In genomic region chr10:37137531-37138310, GRCm38 (mm10) we compare ENCODE assay signal across 8 mouse cellular contexts. TPM values are rescaled to one million over a fixed set of nuclear protein-coding genes. Genes with fewer than 3 reads are reported as not detected.
DNase-seq lines count a peak whose midpoint lies in the region; ATAC-seq and TF ChIP-seq lines count a peak whose summit lies in the region.

No protein-coding gene starts in this region.

- peak overlapping the region; percentile 100 for H3K9ac ChIP-seq in embryonic facial prominence, embryonic 14.5 days (ENCODE audit: low read depth, low read length)
- H3K9ac ChIP-seq in heart, embryonic 13.5 days = peak overlapping the region; percentile 99
- peak overlapping the region; percentile 89 for H3K9ac ChIP-seq in liver, embryonic 11.5 days (ENCODE audit: low read depth, low read length)
- H3K9ac ChIP-seq in neural tube, embryonic 11.5 days (ENCODE audit: low read length) = peak overlapping the region; percentile 100
- H3K9ac ChIP-seq in stomach, postnatal 0 days (ENCODE audit: low read length) = peak overlapping the region; percentile 98

- no peaks in the 10 kb centered on the region for H3K27me3 ChIP-seq in embryonic facial prominence, embryonic 14.5 days (replicated peaks; ENCODE audit: control insufficient read depth, insufficient read depth, low read length)
- H3K27me3 ChIP-seq in heart, embryonic 13.5 days (replicated peaks) = no peaks in the 10 kb centered on the region
- H3K27me3 ChIP-seq in liver, embryonic 11.5 days (replicated peaks; ENCODE audit: control insufficient read depth, insufficient read depth, low read length) = peaks cover 3% of the 10 kb centered on the region; the same call in 1 of the 2 replicates
- no peaks in the 10 kb centered on the region for H3K27me3 ChIP-seq in neural tube, embryonic 11.5 days (ENCODE audit: control insufficient read depth, insufficient read depth, low read length)
- no peaks in the 10 kb centered on the region for H3K27me3 ChIP-seq in stomach, postnatal 0 days (ENCODE audit: control insufficient read depth, insufficient read depth, low read length)

- no peaks in the 10 kb centered on the region for H3K9me3 ChIP-seq in embryonic facial prominence, embryonic 14.5 days (ENCODE audit: control insufficient read depth, low read length)
- H3K9me3 ChIP-seq in heart, embryonic 13.5 days = no peaks in the 10 kb centered on the region
- no peaks in the 10 kb centered on the region for H3K9me3 ChIP-seq in liver, embryonic 11.5 days (ENCODE audit: control insufficient read depth, low read length)
- no peaks in the 10 kb centered on the region for H3K9me3 ChIP-seq in neural tube, embryonic 11.5 days (ENCODE audit: control insufficient read depth, low read length)
- H3K9me3 ChIP-seq in stomach, postnatal 0 days (ENCODE audit: control insufficient read depth, low read length) = no peaks in the 10 kb centered on the region

- no peak for TF ChIP-seq EP300 in stomach, postnatal 0 days (optimal IDR thresholded peaks at IDR 0.05)

- peak overlapping the region; percentile 69 for H3K4me2 ChIP-seq in embryonic facial prominence, embryonic 14.5 days (ENCODE audit: low read depth, low read length)
- peak overlapping the region; percentile 94 for H3K4me2 ChIP-seq in heart, embryonic 13.5 days
- H3K4me2 ChIP-seq in liver, embryonic 11.5 days = peak overlapping the region; percentile 90
- peak overlapping the region; percentile 67 for H3K4me2 ChIP-seq in neural tube, embryonic 11.5 days (ENCODE audit: low read depth)
- H3K4me2 ChIP-seq in stomach, postnatal 0 days (replicated peaks; ENCODE audit: low read depth) = peak overlapping the region; percentile 80

- ATAC-seq in embryonic facial prominence, embryonic 14.5 days (ENCODE audit: low read depth) = no peak
- no peak for ATAC-seq in heart, embryonic 13.5 days (ENCODE audit: extremely low read depth, insufficient number of reproducible peaks, low FRiP score, low TSS enrichment)
- ATAC-seq in liver, embryonic 11.5 days (replicated peaks; ENCODE audit: low FRiP score) = no peak
- no peak for ATAC-seq in neural tube, embryonic 11.5 days (ENCODE audit: insufficient read depth, low FRiP score, low TSS enrichment)
- ATAC-seq in stomach, postnatal 0 days (ENCODE audit: low FRiP score, low TSS enrichment) = peak; percentile 25

- peak; percentile 78 for DNase-seq in 3T3-L1 (ENCODE audit: low read depth, low spot score)
- peak; percentile 86 for DNase-seq in embryonic facial prominence, embryonic 14.5 days (ENCODE audit: low spot score)
- DNase-seq in kidney, postnatal 14 days = peak; percentile 67
- peak; percentile 59 for DNase-seq in liver, embryonic 11.5 days (ENCODE audit: low spot score)
- DNase-seq in neural tube, embryonic 11.5 days (ENCODE audit: low spot score) = peak; percentile 73
- peak; percentile 71 for DNase-seq in stomach, postnatal 0 days (ENCODE audit: low spot score)

- WGBS in bone marrow, adult 2 months = 1% methylated on average over 24 of the region's 24 CpGs
- WGBS in embryonic facial prominence, embryonic 14.5 days = under 1% methylated on average over 24 of the region's 24 CpGs
- under 1% methylated on average over 24 of the region's 24 CpGs for WGBS in heart, embryonic 13.5 days
- WGBS in liver, embryonic 11.5 days = under 1% methylated on average over 24 of the region's 24 CpGs
- 0% methylated on average over 24 of the region's 24 CpGs for WGBS in neural tube, embryonic 11.5 days
- WGBS in stomach, postnatal 0 days = 0% methylated on average over 24 of the region's 24 CpGs

- TF ChIP-seq CTCF in bone marrow, adult 2 months (IDR thresholded peaks at IDR 0.05; ENCODE audit: control insufficient read depth, insufficient read depth, low read length) = no peak
- TF ChIP-seq CTCF in stomach, postnatal 0 days (IDR thresholded peaks at IDR 0.05; ENCODE audit: low read depth) = no peak

- no peaks in the 10 kb centered on the region; the same call in 1 of the 2 replicates for H3K4me1 ChIP-seq in bone marrow, adult 2 months (ENCODE audit: control insufficient read depth, insufficient read depth, low read length)
- peaks cover 11% of the 10 kb centered on the region; the same call in 1 of the 2 replicates for H3K4me1 ChIP-seq in embryonic facial prominence, embryonic 14.5 days (ENCODE audit: control insufficient read depth, insufficient read depth, low read length)
- H3K4me1 ChIP-seq in heart, embryonic 13.5 days = peaks cover 13% of the 10 kb centered on the region
- H3K4me1 ChIP-seq in liver, embryonic 11.5 days (replicated peaks; ENCODE audit: control insufficient read depth, insufficient read depth, low read length) = peaks cover 3% of the 10 kb centered on the region
- peaks cover 13% of the 10 kb centered on the region; the same call in 1 of the 2 replicates for H3K4me1 ChIP-seq in neural tube, embryonic 11.5 days (ENCODE audit: control insufficient read depth, insufficient read depth, low read length)
- H3K4me1 ChIP-seq in stomach, postnatal 0 days (replicated peaks; ENCODE audit: control insufficient read depth, insufficient read depth) = no peaks in the 10 kb centered on the region

- H3K4me3 ChIP-seq in bone marrow, adult 2 months (replicated peaks; ENCODE audit: control insufficient read depth, low read depth, low read length) = peak overlapping the region; percentile 88
- H3K4me3 ChIP-seq in embryonic facial prominence, embryonic 14.5 days (ENCODE audit: low read depth, low read length) = peak overlapping the region; percentile 85
- peak overlapping the region; percentile 94 for H3K4me3 ChIP-seq in heart, embryonic 13.5 days
- peak overlapping the region; percentile 80 for H3K4me3 ChIP-seq in liver, embryonic 11.5 days (ENCODE audit: low read depth, low read length)
- H3K4me3 ChIP-seq in neural tube, embryonic 11.5 days (ENCODE audit: low read depth, low read length) = peak overlapping the region; percentile 99
- H3K4me3 ChIP-seq in stomach, postnatal 0 days (ENCODE audit: low read depth, low read length) = peak overlapping the region; percentile 96

- peak overlapping the region; percentile 75 for H3K27ac ChIP-seq in bone marrow, adult 2 months (ENCODE audit: control insufficient read depth, insufficient read depth, low read depth, low read length, poor library complexity)
- peak overlapping the region; percentile 100 for H3K27ac ChIP-seq in embryonic facial prominence, embryonic 14.5 days (replicated peaks; ENCODE audit: low read depth, low read length)
- peak overlapping the region; percentile 98 for H3K27ac ChIP-seq in heart, embryonic 13.5 days (replicated peaks)
- peak overlapping the region; percentile 92 for H3K27ac ChIP-seq in liver, embryonic 11.5 days (ENCODE audit: low read depth, low read length)
- H3K27ac ChIP-seq in neural tube, embryonic 11.5 days (ENCODE audit: low read depth, low read length) = peak overlapping the region; percentile 100
- peak overlapping the region; percentile 99 for H3K27ac ChIP-seq in stomach, postnatal 0 days (replicated peaks)

- peaks cover 39% of the 10 kb centered on the region for H3K36me3 ChIP-seq in embryonic facial prominence, embryonic 14.5 days (ENCODE audit: control insufficient read depth, insufficient read depth, low read length)
- H3K36me3 ChIP-seq in heart, embryonic 13.5 days = peaks cover 33% of the 10 kb centered on the region
- peaks cover 4% of the 10 kb centered on the region; the same call in 1 of the 2 replicates for H3K36me3 ChIP-seq in liver, embryonic 11.5 days (ENCODE audit: control insufficient read depth, insufficient read depth, low read length)
- H3K36me3 ChIP-seq in neural tube, embryonic 11.5 days (ENCODE audit: control insufficient read depth, insufficient read depth, low read length) = peaks cover 4% of the 10 kb centered on the region
- no peaks in the 10 kb centered on the region for H3K36me3 ChIP-seq in stomach, postnatal 0 days (ENCODE audit: control insufficient read depth, insufficient read depth, low read length)

- 0 out of 2 replicates have a peak, but pooled peaks have one; percentile 8 for TF ChIP-seq POLR2A in bone marrow, adult 2 months (IDR thresholded peaks at IDR 0.05; ENCODE audit: borderline replicate concordance, control insufficient read depth, low read depth, low read length)

RNA-seq across cellular contexts. Expression of gene Marcks, which starts 1.0 kb away (rescaled TPM):
- 19.7 and 44.2 TPM in 2 replicates for polyA plus RNA-seq in bone marrow, adult 2 months (2011; ENCODE audit: insufficient read depth, insufficient read length, low replicate concordance, missing spikeins)
- 234 and 262 TPM in 2 replicates for polyA plus RNA-seq in embryonic facial prominence, embryonic 14.5 days (2014; fragmentation: Nextera tagmentation; extraction: Ambion mirVana)
- 48.6 and 51.1 TPM in 2 replicates for polyA plus RNA-seq in heart, embryonic 13.5 days (2015; fragmentation: Nextera tagmentation; extraction: Ambion mirVana)
- 61.2 and 63.3 TPM in 2 replicates for polyA plus RNA-seq in liver, embryonic 11.5 days (2014; fragmentation: Nextera tagmentation; extraction: Ambion mirVana)
- polyA plus RNA-seq in neural tube, embryonic 11.5 days (2014; fragmentation: Nextera tagmentation; extraction: Ambion mirVana) = 300 and 308 TPM in 2 replicates
- 52.8 and 54.3 TPM in 2 replicates for polyA plus RNA-seq in stomach, postnatal 0 days (2015; fragmentation: Nextera tagmentation; extraction: Ambion mirVana)
